Mouse (Mus musculus): ENCODE results near the gene Mrpl37.

DNA sequence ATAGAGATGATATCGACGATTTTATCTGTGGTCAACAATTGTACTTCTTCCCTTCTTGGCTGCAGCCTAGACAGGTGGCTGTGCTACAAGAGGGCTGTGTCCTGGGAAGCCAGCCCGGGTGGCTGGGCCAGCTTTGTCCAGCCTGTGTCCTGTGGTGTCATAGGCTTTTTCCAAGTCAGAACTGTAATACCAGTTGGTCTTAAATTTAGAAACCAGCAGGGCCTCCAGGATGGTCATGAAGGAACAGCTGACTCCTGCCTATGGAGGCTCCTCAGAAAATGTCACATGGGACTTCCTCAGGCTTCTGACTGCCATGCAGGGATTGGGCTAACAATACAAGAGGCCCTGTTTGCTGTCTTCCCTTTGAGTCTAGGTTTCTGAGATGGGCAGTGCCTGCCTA, 54.1 kb downstream of the Mrpl37 start:
- TF ChIP-seq CTCF (IDR thresholded peaks at IDR 0.05; ENCODE audit: low read depth, low read length): no peak
- no peak for TF ChIP-seq POLR2A (IDR thresholded peaks at IDR 0.05; ENCODE audit: borderline replicate concordance, low read depth, low read length)
